Mouse (Mus musculus) thymus, adult 2 months (tissue): ENCODE measurements at regions not wholly inside any gene's neighbourhood (a gene's known extent, or its start where the extent isn't known, plus 50 kb on each side); places are given as distances from the start of the nearest gene placed in this dataset.

Source experiments
- DNase-seq: peaks from one replicate; pipeline ENCODE4 v3.0.0; 2021
- H3K27ac ChIP-seq: fragments of 200-500 bp; 2 replicates; pipeline ENCODE4 v1.5.1; 2012; ENCODE audit warnings: low read length, control low read depth; ENCODE audit not compliant: control insufficient read depth, insufficient read depth
- H3K27me3 ChIP-seq: fragments of 200-500 bp; 2 replicates; pipeline ENCODE4 v1.6.1; 2012; ENCODE audit warnings: mild to moderate bottlenecking, low read length, moderate library complexity, mixed read lengths; ENCODE audit not compliant: control insufficient read depth, insufficient read depth
- H3K36me3 ChIP-seq: fragments of 200-500 bp; 2 replicates; pipeline ENCODE4 v1.6.1; 2012; ENCODE audit warnings: mild to moderate bottlenecking, low read length, moderate library complexity; ENCODE audit not compliant: control insufficient read depth, insufficient read depth
- H3K4me1 ChIP-seq: fragments of 200-500 bp; replicated peaks from 2 replicates; pipeline ENCODE4 v1.6.1; 2012; ENCODE audit warnings: low read length; ENCODE audit not compliant: control insufficient read depth, insufficient read depth
- H3K4me3 ChIP-seq: fragments of 200-500 bp; 2 replicates; pipeline ENCODE4 v1.5.1; 2012; ENCODE audit warnings: mild to moderate bottlenecking, low read length, control low read depth, moderate library complexity; ENCODE audit not compliant: control insufficient read depth, insufficient read depth
- CTCF ChIP-seq: fragments of 200-500 bp; IDR thresholded peaks from 2 replicates; pipeline ENCODE4 v1.5.1; 2012; ENCODE audit warnings: mild to moderate bottlenecking, control low read depth, low read length, moderate library complexity, borderline replicate concordance; ENCODE audit not compliant: control insufficient read depth, poor library complexity, insufficient read depth; ENCODE audit errors: extremely low read depth
- POLR2A ChIP-seq: fragments of 200-500 bp; IDR thresholded peaks from 2 replicates; pipeline ENCODE4 v1.6.1; 2012; ENCODE audit warnings: mild to moderate bottlenecking, low read length, control low read depth, moderate library complexity; ENCODE audit not compliant: control insufficient read depth, poor library complexity, insufficient read depth; ENCODE audit errors: extremely low read depth
- WGBS: fragments of 180-500 bp; shearing (Covaris S2); methylation state at CpG from one replicate; pipeline ENCODE4 v1.1.7; 2018; 5-methylcytosine and 5-hydroxymethylcytosine counted together

DNA sequence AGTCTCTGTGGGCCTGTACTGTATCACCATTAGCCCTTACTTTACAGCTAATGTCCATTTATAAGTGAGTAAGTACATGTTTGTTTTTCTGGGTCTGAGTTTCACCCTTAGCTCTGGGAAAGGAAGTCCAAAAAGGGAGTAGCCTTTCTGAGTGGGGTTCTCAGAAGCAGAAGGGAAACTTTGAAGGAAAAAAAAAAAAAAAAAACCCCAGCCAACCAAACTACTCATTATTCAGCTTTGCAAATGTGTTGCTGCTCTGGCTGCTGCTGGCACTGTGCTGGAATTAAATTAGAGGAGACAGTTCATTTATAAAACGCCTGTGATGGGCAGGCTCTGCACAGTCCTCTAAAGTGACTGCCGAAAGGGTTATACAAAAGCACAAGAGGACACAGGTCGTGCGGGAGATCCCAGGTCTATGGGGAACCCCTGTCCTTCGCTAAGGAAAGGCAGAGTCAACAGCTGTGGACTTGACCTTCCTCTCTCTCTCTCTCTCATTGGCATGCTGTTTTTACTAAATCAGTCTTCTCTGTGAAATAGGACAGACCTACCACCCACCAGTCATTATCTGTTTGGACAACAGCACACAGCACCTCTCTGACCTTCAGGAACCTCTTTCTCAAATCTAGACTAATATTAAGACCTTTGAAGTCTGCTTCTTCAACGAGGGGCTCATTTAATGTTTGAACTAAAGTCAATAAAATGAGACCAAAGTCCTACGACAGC is 165.4 kb downstream of the Cd47 start:
- H3K27ac ChIP-seq, result no peak overlapping the region
- H3K27me3 ChIP-seq, result no peaks in the 10 kb centered on the region
- 69% methylated on average over 7 of the region's 7 CpGs for WGBS
- TF ChIP-seq CTCF (no peak), POLR2A (no peak)
- H3K4me1 ChIP-seq, result no peaks in the 10 kb centered on the region
- H3K4me3 ChIP-seq, result no peak overlapping the region
- DNase-seq, result no peak
- no peaks in the 10 kb centered on the region for H3K36me3 ChIP-seq

DNA sequence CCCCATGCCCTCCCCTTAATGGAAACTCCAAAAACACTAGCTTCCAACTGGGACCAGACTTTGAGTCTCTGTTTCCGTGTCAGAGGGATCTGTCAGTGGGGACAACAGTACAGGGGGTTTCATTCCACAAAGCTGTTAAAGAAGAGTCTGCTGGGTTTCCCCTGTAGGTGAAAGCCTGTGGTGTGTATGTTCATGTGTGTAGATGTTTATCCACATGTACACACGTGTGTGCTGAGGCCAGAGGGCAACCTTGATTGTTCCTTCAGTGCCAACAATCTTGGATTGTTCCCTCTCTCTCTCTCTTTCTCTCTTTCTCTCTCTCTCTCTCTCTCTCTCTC is 165.9 kb downstream of the Cd47 start:
- DNase-seq, result no peak
- H3K27ac ChIP-seq, result no peak overlapping the region
- H3K4me1 ChIP-seq, result no peaks in the 10 kb centered on the region
- no peak overlapping the region for H3K4me3 ChIP-seq
- H3K27me3 ChIP-seq, result no peaks in the 10 kb centered on the region
- TF ChIP-seq POLR2A, result no peak
- TF ChIP-seq CTCF, result no peak
- no peaks in the 10 kb centered on the region for H3K36me3 ChIP-seq
- WGBS, result 95% methylated on average over 2 of the region's 2 CpGs

DNA sequence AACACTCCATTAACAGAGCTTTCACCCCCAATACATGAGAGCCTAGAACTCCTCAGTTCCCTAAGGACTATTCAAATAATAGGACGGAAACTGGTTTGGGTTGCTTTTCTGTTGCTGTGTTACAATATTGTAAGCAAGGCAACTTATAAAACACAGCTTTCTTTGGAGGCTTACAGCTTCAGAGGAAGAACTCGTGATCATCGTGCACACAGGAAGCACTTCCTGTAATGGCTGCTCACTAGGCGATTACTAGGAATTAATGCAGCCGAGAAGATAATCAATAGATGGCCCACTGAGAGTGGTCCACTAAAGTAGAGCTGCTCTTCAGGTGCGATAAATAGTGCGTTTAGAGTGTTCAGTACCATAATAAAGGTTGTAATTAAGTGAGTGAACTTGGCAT is 166.8 kb downstream of the Cd47 start:
- whole genome bisulfite sequencing, result 89% methylated on average over 7 of the region's 7 CpGs
- no peak for TF ChIP-seq POLR2A
- TF ChIP-seq CTCF, result no peak
- H3K4me3 ChIP-seq, result no peak overlapping the region
- no peaks in the 10 kb centered on the region for H3K36me3 ChIP-seq
- no peaks in the 10 kb centered on the region for H3K27me3 ChIP-seq
- no peak overlapping the region for H3K27ac ChIP-seq
- no peaks in the 10 kb centered on the region for H3K4me1 ChIP-seq
- DNase-seq, result no peak

DNA sequence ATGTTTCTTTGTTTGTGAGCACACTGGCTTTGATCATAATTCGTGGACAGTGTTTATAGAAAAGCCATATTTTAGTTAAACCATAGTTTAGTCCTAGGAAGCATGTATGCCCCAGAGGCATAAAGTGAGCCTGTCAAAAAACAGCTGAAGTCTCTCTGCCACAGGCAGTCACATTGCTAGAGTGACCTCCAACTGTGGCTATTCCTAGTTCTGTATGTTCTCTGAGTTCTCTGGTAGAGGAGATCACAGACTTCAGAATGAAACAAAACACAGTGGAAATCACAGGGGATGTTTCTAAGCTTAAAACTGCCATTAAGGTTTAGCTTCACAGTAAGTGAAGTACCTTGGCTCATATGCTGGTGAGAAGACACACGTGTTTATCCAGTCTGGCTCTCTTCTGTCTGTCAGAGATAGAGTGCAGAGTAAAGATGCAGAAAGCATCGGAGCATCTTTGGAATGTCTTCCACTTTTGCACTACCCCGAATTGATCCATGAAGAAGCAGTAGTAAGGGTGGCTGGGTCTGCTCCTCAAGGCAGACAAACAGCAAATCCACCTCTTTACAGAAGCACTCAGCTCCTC is 168.0 kb downstream of the Cd47 start:
- no peak for DNase-seq
- 94% methylated on average over 4 of the region's 4 CpGs for WGBS
- Histone ChIP-seq H3K27me3 (no peaks in the 10 kb centered on the region), H3K4me1 (no peaks in the 10 kb centered on the region), H3K36me3 (no peaks in the 10 kb centered on the region), H3K27ac (no peak overlapping the region), H3K4me3 (no peak overlapping the region)
- TF ChIP-seq CTCF (no peak), POLR2A (no peak)

DNA sequence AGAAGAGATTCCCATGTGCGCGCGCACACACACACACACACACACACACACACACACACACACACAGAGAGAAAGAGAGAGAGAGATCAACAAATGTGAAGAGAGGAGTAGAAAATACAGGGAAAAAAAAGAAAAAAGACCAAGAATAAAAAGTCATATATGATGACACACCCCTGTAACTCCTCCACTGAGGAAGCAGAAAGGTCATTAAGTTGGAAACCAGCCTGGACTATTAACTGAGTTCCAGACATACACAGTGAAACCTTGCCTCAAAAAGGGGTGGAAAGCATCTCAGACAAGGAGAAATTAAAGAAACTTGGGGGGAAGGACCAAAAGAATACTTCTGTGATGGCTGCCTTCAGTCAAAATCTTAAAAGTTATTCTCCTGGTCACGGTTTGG is 168.7 kb downstream of the Cd47 start:
- Histone ChIP-seq H3K4me1 (no peaks in the 10 kb centered on the region), H3K27ac (no peak overlapping the region), H3K27me3 (no peaks in the 10 kb centered on the region), H3K4me3 (no peak overlapping the region), H3K36me3 (no peaks in the 10 kb centered on the region)
- no peak for DNase-seq
- TF ChIP-seq CTCF (no peak), POLR2A (no peak)
- WGBS, result 96% methylated on average over 4 of the region's 4 CpGs

DNA sequence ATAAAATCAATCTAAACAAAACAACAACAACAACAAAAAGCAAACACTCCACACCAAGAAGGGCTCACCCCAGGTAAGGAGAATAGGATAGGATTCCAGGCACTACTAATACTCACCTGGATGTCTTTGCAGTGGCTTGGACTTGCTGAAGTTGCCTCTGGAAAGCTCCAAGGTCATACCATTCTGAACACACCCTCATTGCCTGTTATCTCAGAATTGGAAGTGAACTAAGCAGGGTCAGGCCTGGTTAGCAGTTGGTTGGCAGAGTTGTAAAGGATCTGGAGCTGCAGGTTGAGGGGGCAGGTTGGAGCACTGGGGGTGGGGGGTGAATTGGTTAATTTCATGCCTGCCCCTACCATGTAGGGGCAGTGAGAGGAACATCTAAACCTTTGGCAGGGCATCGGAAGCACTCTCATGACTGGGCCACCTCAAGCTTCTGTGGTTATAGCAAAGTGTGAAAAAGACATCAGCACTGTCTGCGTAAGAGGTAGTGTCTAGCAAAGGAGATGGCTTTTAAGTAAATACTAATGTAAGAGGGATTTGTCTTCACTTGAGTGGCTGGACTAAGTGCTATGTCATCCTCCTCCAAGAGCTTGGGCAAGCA is 169.5 kb downstream of the Cd47 start:
- no peak for TF ChIP-seq POLR2A
- TF ChIP-seq CTCF, result no peak
- Histone ChIP-seq H3K36me3 (no peaks in the 10 kb centered on the region), H3K27me3 (no peaks in the 10 kb centered on the region), H3K4me3 (no peak overlapping the region), H3K4me1 (no peaks in the 10 kb centered on the region), H3K27ac (no peak overlapping the region)
- 96% methylated on average over 2 of the region's 2 CpGs for WGBS
- no peak for DNase-seq
